Mouse (Mus musculus): ENCODE data around the gene Kif21b.

GRCm38 (mm10) chr1:136167657-136168056 lies 36.5 kb downstream of the Kif21b start:
- TF ChIP-seq CTCF (IDR thresholded peaks at IDR 0.05; ENCODE audit: borderline replicate concordance, control insufficient read depth, extremely low read depth, insufficient read depth, low read length, poor library complexity) = no peak
- TF ChIP-seq POLR2A (IDR thresholded peaks at IDR 0.05; ENCODE audit: control insufficient read depth, extremely low read depth, insufficient read depth, low read length, poor library complexity) = no peak

All from thymus, adult 2 months (tissue).